Mouse (Mus musculus) CH12.LX (cell line): ENCODE data around the gene Lin9.

Experiments
- CHD2 ChIP-seq: IDR thresholded peaks from 2 replicates; pipeline ENCODE4 v1.6.1; 2011; ENCODE audit warnings: low read length, improper control_type of control experiment
- CTCF ChIP-seq, 2 experiments: IDR thresholded peaks in 1 of 2; conservative IDR thresholded peaks in 1 of 2; 2 replicates each; pipeline ENCODE4 v1.5.1; 2011 to 2012; ENCODE audit warnings: low read depth in 2 of 2, low read length in 2 of 2, improper control_type of control experiment in 1 of 2, inconsistent platforms in 1 of 2, mild to moderate bottlenecking in 1 of 2, moderate library complexity in 1 of 2
- EP300 ChIP-seq: IDR thresholded peaks from 2 replicates; pipeline ENCODE4 v1.6.1; 2011; ENCODE audit warnings: low read length, improper control_type of control experiment
- HCFC1 ChIP-seq: IDR thresholded peaks from 2 replicates; pipeline ENCODE4 v1.6.1; 2012; ENCODE audit warnings: low read depth, mild to moderate bottlenecking, inconsistent platforms, low read length, improper control_type of control experiment
- JUND ChIP-seq: conservative IDR thresholded peaks from 2 replicates; pipeline ENCODE4 v1.6.1; 2011; ENCODE audit warnings: low read depth, low read length, improper control_type of control experiment
- MAFK ChIP-seq: IDR thresholded peaks from 2 replicates; pipeline ENCODE4 v1.6.1; 2011; ENCODE audit warnings: low read length, improper control_type of control experiment; ENCODE audit not compliant: insufficient replicate concordance
- MAX ChIP-seq: IDR thresholded peaks from 2 replicates; pipeline ENCODE4 v1.6.1; 2011; ENCODE audit warnings: low read length, improper control_type of control experiment
- MXI1 ChIP-seq: IDR thresholded peaks from 2 replicates; pipeline ENCODE4 v1.6.1; 2011; ENCODE audit warnings: mild to moderate bottlenecking, low read depth, low read length, improper control_type of control experiment
- NRF1 ChIP-seq: IDR thresholded peaks from 2 replicates; pipeline ENCODE4 v1.6.1; 2014; ENCODE audit warnings: low read depth, mild to moderate bottlenecking, inconsistent platforms, low read length, improper control_type of control experiment, moderate library complexity
- POLR2A ChIP-seq: IDR thresholded peaks from 2 replicates; pipeline ENCODE4 v1.6.1; 2011; ENCODE audit warnings: low read depth, mild to moderate bottlenecking, improper control_type of control experiment, low read length
- POLR2AphosphoS2 ChIP-seq: IDR thresholded peaks from 2 replicates; pipeline ENCODE4 v1.6.1; 2011; ENCODE audit warnings: low read depth, low read length, improper control_type of control experiment
- USF1 ChIP-seq: IDR thresholded peaks from 2 replicates; pipeline ENCODE4 v1.6.1; 2014; ENCODE audit warnings: low read depth, mild to moderate bottlenecking, inconsistent platforms, low read length, improper control_type of control experiment
- ZC3H11A ChIP-seq: IDR thresholded peaks from 2 replicates; pipeline ENCODE4 v1.6.1; 2012; ENCODE audit warnings: low read depth, mild to moderate bottlenecking, inconsistent platforms, low read length, improper control_type of control experiment

DNA sequence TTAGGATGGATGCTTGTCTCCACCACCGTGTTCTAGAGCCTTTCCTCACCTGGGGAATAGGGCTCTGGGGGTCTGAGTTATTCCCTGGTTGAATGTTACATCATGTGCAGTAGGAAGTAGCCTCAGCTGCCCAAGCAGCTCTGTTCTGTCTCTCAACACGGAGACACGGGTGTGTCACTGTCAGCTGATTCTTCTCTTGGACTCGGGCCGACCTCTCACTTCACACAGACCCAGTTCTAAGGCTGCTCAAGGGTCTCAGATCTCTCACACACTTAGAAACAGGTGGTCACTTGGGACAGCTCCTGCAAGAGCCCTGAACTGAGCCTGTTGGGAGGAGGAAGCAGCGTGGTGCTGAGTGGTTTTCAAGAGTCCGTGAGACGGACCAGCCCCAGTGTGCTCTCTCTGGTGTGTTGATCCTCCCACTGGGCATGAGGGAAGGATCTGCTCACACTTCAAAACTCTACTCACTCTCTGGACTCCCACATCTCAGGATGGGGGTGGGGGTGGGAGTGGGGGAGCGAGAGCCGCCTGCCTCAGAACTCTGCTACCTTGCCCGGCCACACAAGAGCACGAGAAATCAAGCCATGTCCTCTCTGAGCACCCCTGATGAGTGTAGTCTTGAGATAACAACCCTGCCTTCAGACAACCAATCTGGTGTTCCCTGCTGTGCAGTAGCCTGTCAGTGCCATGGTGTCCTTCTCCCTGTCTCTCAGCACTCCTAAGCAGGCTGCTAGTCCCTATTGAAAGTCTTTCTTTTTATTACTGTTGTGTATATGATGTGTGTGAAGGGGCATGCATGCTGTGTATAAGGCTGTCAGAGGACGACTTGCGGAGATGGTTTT is 68.2 kb downstream of the Lin9 start:
- TF ChIP-seq CTCF (conservative IDR thresholded peaks at IDR 0.05 in 1 of 2, IDR thresholded peaks at IDR 0.05 in 1 of 2; ENCODE audit: low read depth in 2 of 2, low read length in 2 of 2): no peak
- no peak for TF ChIP-seq NRF1
- no peak for TF ChIP-seq HCFC1
- TF ChIP-seq EP300: no peak
- no peak for TF ChIP-seq MAFK
- TF ChIP-seq POLR2A: no peak
- no peak for TF ChIP-seq JUND
- TF ChIP-seq MXI1: no peak
- no peak for TF ChIP-seq MAX
- TF ChIP-seq USF1: no peak
- no peak for TF ChIP-seq CHD2
- no peak for TF ChIP-seq POLR2AphosphoS2
- TF ChIP-seq ZC3H11A: no peak
